Mouse (Mus musculus): ENCODE measurements around the gene Alb.

GRCm38 (mm10) chr5:90439157-90439556 is 21.5 kb upstream of the Alb start:
- TF ChIP-seq CTCF (IDR thresholded peaks at IDR 0.05; ENCODE audit: insufficient read depth, low read length) (no peak), POLR2A (IDR thresholded peaks at IDR 0.05; ENCODE audit: borderline replicate concordance, extremely low read depth, low read depth, low read length) (no peak)

Data from lung, adult 2 months (tissue).